Mouse (Mus musculus): Measurements from ENCODE around the gene Lap3. TPM values are rescaled to one million over a fixed set of nuclear protein-coding genes. Genes with fewer than 3 reads are reported as not detected.

Gene Lap3
- polyA plus RNA-seq, 1 experiment = 70.1 TPM

- Histone ChIP-seq H3K4me3 (ENCODE audit: insufficient read depth, low read depth, low read length) (no peak overlapping the region), H3K4me1 (ENCODE audit: control insufficient read depth, insufficient read depth, insufficient read length, low read length) (no peaks in the 10 kb centered on the region), H3K27ac (replicated peaks; ENCODE audit: low read depth, low read length) (no peak overlapping the region)
Observed at GRCm38 (mm10) chr5:45480066-45480465, 13.1 kb upstream of the Lap3 start.

- Histone ChIP-seq H3K4me3 (ENCODE audit: insufficient read depth, low read depth, low read length) (no peak overlapping the region), H3K27ac (replicated peaks; ENCODE audit: low read depth, low read length) (no peak overlapping the region), H3K4me1 (ENCODE audit: control insufficient read depth, insufficient read depth, insufficient read length, low read length) (no peaks in the 10 kb centered on the region)
Observed at GRCm38 (mm10) chr5:45481125-45481524, 12.0 kb upstream of the Lap3 start.

GRCm38 (mm10) chr5:45482607-45483006 is 10.6 kb upstream of the Lap3 start:
- no peak overlapping the region for H3K4me3 ChIP-seq (ENCODE audit: insufficient read depth, low read depth, low read length)
- H3K4me1 ChIP-seq (ENCODE audit: control insufficient read depth, insufficient read depth, insufficient read length, low read length) = no peaks in the 10 kb centered on the region
- H3K27ac ChIP-seq (replicated peaks; ENCODE audit: low read depth, low read length) = no peak overlapping the region

- H3K27ac ChIP-seq (replicated peaks; ENCODE audit: low read depth, low read length) = no peak overlapping the region
- H3K4me3 ChIP-seq (ENCODE audit: insufficient read depth, low read depth, low read length) = no peak overlapping the region
Observed at GRCm38 (mm10) chr5:45483654-45484053, 9.5 kb upstream of the Lap3 start.

GRCm38 (mm10) chr5:45491776-45492175 is 1.4 kb upstream of the Lap3 start:
- peaks cover 2% of the 10 kb centered on the region; the same call in 1 of the 2 replicates for H3K4me1 ChIP-seq (ENCODE audit: control insufficient read depth, insufficient read depth, insufficient read length, low read length)
- H3K27ac ChIP-seq (replicated peaks; ENCODE audit: low read depth, low read length) = no peak overlapping the region
- H3K4me3 ChIP-seq (ENCODE audit: insufficient read depth, low read depth, low read length) = no peak overlapping the region

More at GRCm38 (mm10) chr5:45483654-45484053, 9.5 kb upstream of the Lap3 start:
- H3K4me1 ChIP-seq (ENCODE audit: control insufficient read depth, insufficient read depth, insufficient read length, low read length) = no peaks in the 10 kb centered on the region

GRCm38 (mm10) chr5:45494093-45494755 is 1.1 kb downstream of the Lap3 start:
- no peak overlapping the region for H3K27ac ChIP-seq (replicated peaks; ENCODE audit: low read depth, low read length)
- H3K4me3 ChIP-seq (ENCODE audit: insufficient read depth, low read depth, low read length) = peak overlapping the region; percentile 90
- H3K4me1 ChIP-seq (ENCODE audit: control insufficient read depth, insufficient read depth, insufficient read length, low read length) = peaks cover 2% of the 10 kb centered on the region; the same call in 1 of the 2 replicates

GRCm38 (mm10) chr5:45495429-45495975 is 2.3 kb downstream of the Lap3 start:
- no peak overlapping the region for H3K4me3 ChIP-seq (ENCODE audit: insufficient read depth, low read depth, low read length)
- no peak overlapping the region for H3K27ac ChIP-seq (replicated peaks; ENCODE audit: low read depth, low read length)
- H3K4me1 ChIP-seq (ENCODE audit: control insufficient read depth, insufficient read depth, insufficient read length, low read length) = peaks cover 2% of the 10 kb centered on the region; the same call in 1 of the 2 replicates

GRCm38 (mm10) chr5:45496042-45496441 is 2.9 kb downstream of the Lap3 start:
- H3K4me1 ChIP-seq (ENCODE audit: control insufficient read depth, insufficient read depth, insufficient read length, low read length) = peaks cover 2% of the 10 kb centered on the region; the same call in 1 of the 2 replicates
- H3K4me3 ChIP-seq (ENCODE audit: insufficient read depth, low read depth, low read length) = no peak overlapping the region
- H3K27ac ChIP-seq (replicated peaks; ENCODE audit: low read depth, low read length) = no peak overlapping the region

- Histone ChIP-seq H3K4me3 (ENCODE audit: insufficient read depth, low read depth, low read length) (no peak overlapping the region), H3K27ac (replicated peaks; ENCODE audit: low read depth, low read length) (no peak overlapping the region), H3K4me1 (ENCODE audit: control insufficient read depth, insufficient read depth, insufficient read length, low read length) (peaks cover 2% of the 10 kb centered on the region; the same call in 1 of the 2 replicates)
Observed at GRCm38 (mm10) chr5:45496479-45496878, 3.3 kb downstream of the Lap3 start.

GRCm38 (mm10) chr5:45496930-45497550 is 3.9 kb downstream of the Lap3 start:
- H3K27ac ChIP-seq (replicated peaks; ENCODE audit: low read depth, low read length) = no peak overlapping the region
- peaks cover 2% of the 10 kb centered on the region; the same call in 1 of the 2 replicates for H3K4me1 ChIP-seq (ENCODE audit: control insufficient read depth, insufficient read depth, insufficient read length, low read length)
- no peak overlapping the region for H3K4me3 ChIP-seq (ENCODE audit: insufficient read depth, low read depth, low read length)

GRCm38 (mm10) chr5:45497564-45497963 is 4.4 kb downstream of the Lap3 start:
- Histone ChIP-seq H3K4me3 (ENCODE audit: insufficient read depth, low read depth, low read length) (no peak overlapping the region), H3K4me1 (ENCODE audit: control insufficient read depth, insufficient read depth, insufficient read length, low read length) (peaks cover 2% of the 10 kb centered on the region; the same call in 1 of the 2 replicates), H3K27ac (replicated peaks; ENCODE audit: low read depth, low read length) (no peak overlapping the region)

GRCm38 (mm10) chr5:45510071-45510470 is 16.9 kb downstream of the Lap3 start:
- Histone ChIP-seq H3K27ac (replicated peaks; ENCODE audit: low read depth, low read length) (no peak overlapping the region), H3K4me3 (ENCODE audit: insufficient read depth, low read depth, low read length) (no peak overlapping the region), H3K4me1 (ENCODE audit: control insufficient read depth, insufficient read depth, insufficient read length, low read length) (no peaks in the 10 kb centered on the region)

GRCm38 (mm10) chr5:45512908-45513307 is 19.7 kb downstream of the Lap3 start:
- H3K4me3 ChIP-seq (ENCODE audit: insufficient read depth, low read depth, low read length) = no peak overlapping the region
- H3K27ac ChIP-seq (replicated peaks; ENCODE audit: low read depth, low read length) = no peak overlapping the region
- H3K4me1 ChIP-seq (ENCODE audit: control insufficient read depth, insufficient read depth, insufficient read length, low read length) = no peaks in the 10 kb centered on the region

GRCm38 (mm10) chr5:45513511-45513910 is 20.3 kb downstream of the Lap3 start:
- Histone ChIP-seq H3K4me3 (ENCODE audit: insufficient read depth, low read depth, low read length) (no peak overlapping the region), H3K27ac (replicated peaks; ENCODE audit: low read depth, low read length) (no peak overlapping the region), H3K4me1 (ENCODE audit: control insufficient read depth, insufficient read depth, insufficient read length, low read length) (no peaks in the 10 kb centered on the region)

- Histone ChIP-seq H3K4me1 (ENCODE audit: control insufficient read depth, insufficient read depth, insufficient read length, low read length) (no peaks in the 10 kb centered on the region), H3K27ac (replicated peaks; ENCODE audit: low read depth, low read length) (no peak overlapping the region), H3K4me3 (ENCODE audit: insufficient read depth, low read depth, low read length) (no peak overlapping the region)
Observed at GRCm38 (mm10) chr5:45514599-45514998, 21.4 kb downstream of the Lap3 start.
